Mouse (Mus musculus) neural tube, embryonic 15.5 days (tissue): ENCODE results near the gene Flt4. TPM values are rescaled to one million over a fixed set of nuclear protein-coding genes. Genes with fewer than 3 reads are reported as not detected.

Experiments
- polyA plus RNA-seq: library from polyadenylated mRNA; unstranded; fragments of >200 nt; fragmentation: Nextera tagmentation; extraction: Ambion mirVana; gene quantifications from 2 replicates; pipeline ENCODE4 v1.2.1, GENCODE M21; 2015

Flt4 gene
- polyA plus RNA-seq, 1 experiment from 2014 or later = 1.7 TPM

Other genes starting within 250 kb of the Flt4 start
- not detected in 2 replicates for gene Olfr1389, start 186.2 kb upstream of the Flt4 start, polyA plus RNA-seq
- not detected in 2 replicates for gene Olfr1388, start 172.6 kb upstream of the Flt4 start, polyA plus RNA-seq
- gene Olfr1387, start 153.9 kb upstream of the Flt4 start, polyA plus RNA-seq = not detected in 2 replicates
- gene Olfr1386, start 144.2 kb upstream of the Flt4 start, polyA plus RNA-seq = not detected in 2 replicates
- gene Olfr1385, start 120.2 kb upstream of the Flt4 start, polyA plus RNA-seq = not detected in 2 replicates
- not detected in 2 replicates for gene Olfr1384, start 102.5 kb upstream of the Flt4 start, polyA plus RNA-seq
- gene Olfr1383, start 89.6 kb upstream of the Flt4 start, polyA plus RNA-seq = not detected in 2 replicates
- not detected in 2 replicates for gene Olfr1382, start 81.0 kb upstream of the Flt4 start, polyA plus RNA-seq
- gene Olfr1381, start 65.8 kb upstream of the Flt4 start, polyA plus RNA-seq = not detected in 2 replicates
- gene Olfr1380, start 52.4 kb upstream of the Flt4 start, polyA plus RNA-seq = not detected in 2 replicates
- not detected in 2 replicates for gene Scgb3a1, start 54.3 kb downstream of the Flt4 start, polyA plus RNA-seq
- 31.2 and 34.6 TPM in 2 replicates for gene Cnot6, start 103.5 kb downstream of the Flt4 start, polyA plus RNA-seq
- 5.3 and 6.3 TPM in 2 replicates for gene Gfpt2, start 184.9 kb downstream of the Flt4 start, polyA plus RNA-seq
- 64.2 and 73.5 TPM in 2 replicates for gene Mapk9, start 237.5 kb downstream of the Flt4 start, polyA plus RNA-seq